32 mouse cellular contexts compared by ENCODE assay signal in the genomic region with DNA sequence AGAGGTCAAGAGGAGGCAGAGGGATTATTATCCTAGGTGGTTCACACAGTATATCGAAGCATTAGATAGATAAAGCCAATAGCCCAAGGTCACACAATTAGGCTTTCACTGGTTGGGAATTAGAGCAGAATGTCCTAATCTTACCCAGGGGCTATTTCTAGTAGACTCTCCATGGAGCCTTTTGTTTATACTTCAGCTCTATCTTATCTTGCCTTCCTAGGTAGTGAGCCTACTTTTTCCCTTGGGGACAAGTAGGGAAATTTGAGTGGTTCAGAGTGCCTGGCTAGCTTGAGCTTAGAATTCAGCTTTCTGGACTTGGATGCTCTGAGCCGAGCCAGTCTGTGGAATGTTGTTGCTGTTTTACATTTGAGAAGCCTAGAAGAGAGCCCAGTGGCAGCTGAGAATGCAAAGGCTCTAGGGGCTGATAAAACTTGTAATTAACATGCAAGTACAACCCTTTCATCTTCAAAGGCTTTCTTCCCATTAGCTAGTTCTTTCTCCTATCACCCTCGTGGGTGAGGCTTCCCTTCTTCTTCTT. TPM values are rescaled to one million over a fixed set of nuclear protein-coding genes. Genes with fewer than 3 reads are reported as not detected.
A peak's percentile ranks its signal among the peaks of the same experiment; 100 is the strongest.
DNase-seq lines count a peak whose midpoint lies in the region; ATAC-seq and TF ChIP-seq lines count a peak whose summit lies in the region.
"Had no signal": no experiment of that assay in that cellular context is flagged by ENCODE, and none has a peak within 500 bp of the region (broad histone marks: within the 10 kb centered on the region; RNA-seq: fewer than 3 reads in every experiment).

No protein-coding gene starts in this region.

- peak overlapping the region; percentile 16; the same call in 1 of the 2 replicates for H3K4me2 ChIP-seq in heart, embryonic 11.5 days
- no peak overlapping the region for H3K4me2 ChIP-seq in lung, embryonic 14.5 days
- H3K4me2 ChIP-seq in liver, embryonic 12.5 days = no peak overlapping the region
- H3K4me2 ChIP-seq: embryonic facial prominence, embryonic 13.5 days; forebrain, embryonic 12.5 days; hindbrain, embryonic 12.5 days; intestine, embryonic 15.5 days; liver, embryonic 15.5 days; lung, embryonic 15.5 days; midbrain, embryonic 12.5 days; neural tube, embryonic 13.5 days had no signal

- no peak overlapping the region for H3K4me3 ChIP-seq in heart, embryonic 11.5 days (ENCODE audit: low read depth, low read length)
- no peak overlapping the region for H3K4me3 ChIP-seq in lung, embryonic 14.5 days (ENCODE audit: low read depth, low read length)
- no peak overlapping the region for H3K4me3 ChIP-seq in liver, embryonic 12.5 days
- H3K4me3 ChIP-seq: embryonic facial prominence, embryonic 13.5 days; forebrain, embryonic 12.5 days; hindbrain, embryonic 12.5 days; intestine, embryonic 15.5 days; liver, embryonic 15.5 days; lung, embryonic 15.5 days; midbrain, embryonic 12.5 days; neural tube, embryonic 13.5 days had no signal

- H3K4me1 ChIP-seq in heart, embryonic 11.5 days (ENCODE audit: control insufficient read depth, insufficient read depth, low read length) = peaks cover 38% of the 10 kb centered on the region
- H3K4me1 ChIP-seq in lung, embryonic 14.5 days (ENCODE audit: insufficient read depth) = 0 out of 2 replicates have a peak, but pooled peaks cover 4% of the 10 kb centered on the region
- H3K4me1 ChIP-seq in liver, embryonic 12.5 days = peaks cover 63% of the 10 kb centered on the region
- H3K4me1 ChIP-seq: forebrain, embryonic 12.5 days; hindbrain, embryonic 12.5 days; intestine, embryonic 15.5 days; midbrain, embryonic 12.5 days; neural tube, embryonic 13.5 days had no signal

- H3K27ac ChIP-seq in heart, embryonic 11.5 days (ENCODE audit: low read depth, low read length) = peak overlapping the region; percentile 54
- no peak overlapping the region for H3K27ac ChIP-seq in lung, embryonic 14.5 days (ENCODE audit: low read depth)
- no peak overlapping the region for H3K27ac ChIP-seq in liver, embryonic 12.5 days
- H3K27ac ChIP-seq: embryonic facial prominence, embryonic 13.5 days; forebrain, embryonic 12.5 days; hindbrain, embryonic 12.5 days; hindbrain, postnatal 0 days; intestine, embryonic 15.5 days; liver, embryonic 15.5 days; lung, embryonic 15.5 days; midbrain, embryonic 12.5 days; neural tube, embryonic 13.5 days; stomach, postnatal 0 days had no signal

- TF ChIP-seq CTCF in lung, embryonic 14.5 days (IDR thresholded peaks at IDR 0.05; ENCODE audit: low read depth) = no peak

- DNase-seq in heart, postnatal 25 days (ENCODE audit: low spot score) = no peak
- no peak for DNase-seq in lung, embryonic 14.5 days
- no peak for DNase-seq in lung, postnatal 25 days (ENCODE audit: low spot score)
- peak; percentile 37 for DNase-seq in R1 (ENCODE audit: low read depth, low spot score)
- no peak for DNase-seq in layer of hippocampus, adult 9-10 months (ENCODE audit: low spot score)
- DNase-seq: adrenal gland, postnatal 25 days; B cell, adult 2 months; cerebellum, adult 11-12 months; cerebellum, adult 9-11 months; embryo, embryonic 11 days; forebrain, postnatal 0 days; gastrocnemius, postnatal 10 days; kidney, adult 9 months; kidney, postnatal 10 days; liver; lung, postnatal 36 days; right cerebral cortex, postnatal 4 days; thymus, adult 18-20 months; thymus, postnatal 25 days had no signal

- H3K36me3 ChIP-seq in heart, embryonic 11.5 days (ENCODE audit: control insufficient read depth, insufficient read depth, low read length) = no peaks in the 10 kb centered on the region
- no peaks in the 10 kb centered on the region for H3K36me3 ChIP-seq in lung, embryonic 14.5 days (ENCODE audit: insufficient read depth)
- H3K36me3 ChIP-seq in liver, embryonic 12.5 days = peaks cover 8% of the 10 kb centered on the region; the same call in 1 of the 2 replicates
- H3K36me3 ChIP-seq: embryonic facial prominence, embryonic 13.5 days; forebrain, embryonic 12.5 days; hindbrain, embryonic 12.5 days; intestine, embryonic 15.5 days; liver, embryonic 15.5 days; lung, embryonic 15.5 days; midbrain, embryonic 12.5 days; neural tube, embryonic 13.5 days had no signal

- no peak overlapping the region for H3K9ac ChIP-seq in heart, embryonic 11.5 days (ENCODE audit: low read depth, low read length)
- no peak overlapping the region for H3K9ac ChIP-seq in lung, embryonic 14.5 days
- H3K9ac ChIP-seq in liver, embryonic 12.5 days = no peak overlapping the region
- H3K9ac ChIP-seq: embryonic facial prominence, embryonic 13.5 days; forebrain, embryonic 12.5 days; forebrain, postnatal 0 days; hindbrain, embryonic 12.5 days; intestine, embryonic 15.5 days; liver, embryonic 15.5 days; lung, embryonic 15.5 days; midbrain, embryonic 12.5 days; neural tube, embryonic 13.5 days had no signal

- ATAC-seq in heart, embryonic 11.5 days (replicated peaks; ENCODE audit: insufficient number of reproducible peaks, low FRiP score, low TSS enrichment) = 0 out of 2 replicates have a peak, but pooled peaks have one; percentile 7
- ATAC-seq in lung, embryonic 14.5 days (ENCODE audit: insufficient read depth) = 0 out of 2 replicates have a peak, but pooled peaks have one; percentile 21
- ATAC-seq in liver, embryonic 12.5 days = no peak
- ATAC-seq: forebrain, postnatal 0 days; hindbrain, postnatal 0 days; intestine, embryonic 15.5 days; Patski had no signal

- no peaks in the 10 kb centered on the region for H3K27me3 ChIP-seq in heart, embryonic 11.5 days (ENCODE audit: control insufficient read depth, insufficient read depth, low read length)
- no peaks in the 10 kb centered on the region for H3K27me3 ChIP-seq in lung, embryonic 14.5 days (ENCODE audit: insufficient read depth, low read length)
- H3K27me3 ChIP-seq in liver, embryonic 12.5 days (replicated peaks) = no peaks in the 10 kb centered on the region
- H3K27me3 ChIP-seq: embryonic facial prominence, embryonic 13.5 days; forebrain, embryonic 12.5 days; hindbrain, embryonic 12.5 days; intestine, embryonic 15.5 days; liver, embryonic 15.5 days; lung, embryonic 15.5 days; midbrain, embryonic 12.5 days; neural tube, embryonic 13.5 days; Patski had no signal

- intact Hi-C loops in heart, postnatal 25 days (cut with DNase I) = no loop called here

- no peaks in the 10 kb centered on the region for H3K9me3 ChIP-seq in heart, embryonic 11.5 days (replicated peaks; ENCODE audit: control insufficient read depth, low read length)
- no peaks in the 10 kb centered on the region for H3K9me3 ChIP-seq in lung, embryonic 14.5 days (ENCODE audit: low read depth, low read length)
- no peaks in the 10 kb centered on the region for H3K9me3 ChIP-seq in liver, embryonic 12.5 days (replicated peaks)
- H3K9me3 ChIP-seq: embryonic facial prominence, embryonic 13.5 days; forebrain, embryonic 12.5 days; hindbrain, embryonic 12.5 days; intestine, embryonic 15.5 days; liver, embryonic 15.5 days; lung, embryonic 15.5 days; midbrain, embryonic 12.5 days; neural tube, embryonic 13.5 days had no signal

- 3% methylated on average over 3 of the region's 3 CpGs for WGBS in heart, embryonic 11.5 days (ENCODE audit: insufficient replicate concordance)
- 22% methylated on average over 3 of the region's 3 CpGs for WGBS in lung, embryonic 14.5 days
- WGBS in liver, embryonic 12.5 days (ENCODE audit: insufficient replicate concordance) = 50% methylated on average over 3 of the region's 3 CpGs

RNA-seq across cellular contexts. Expression of a gene that starts 12.7 kb away (rescaled TPM):
- 24.8 and 28.8 TPM in 2 replicates for polyA plus RNA-seq in heart, embryonic 11.5 days (2014; fragmentation: Nextera tagmentation; extraction: Ambion mirVana)
- 10 to 100 TPM in 1 of 2 experiments, 1 to 10 TPM in 1; 9.9 to 11.6 TPM for total RNA-seq in heart, postnatal 25 days (2021)
- polyA plus RNA-seq in lung, embryonic 14.5 days (2014; fragmentation: Nextera tagmentation; extraction: Ambion mirVana) = 27.8 and 31.8 TPM in 2 replicates
- polyA plus RNA-seq in liver, embryonic 12.5 days (2016; fragmentation: Nextera tagmentation; extraction: Ambion mirVana) = 17.8 and 18.6 TPM in 2 replicates
